Mouse (Mus musculus): ENCODE measurements around the gene Ribc1. TPM values are rescaled to one million over a fixed set of nuclear protein-coding genes. Genes with fewer than 3 reads are reported as not detected.

Ribc1 gene
- polyA plus RNA-seq (2012; rRNA removed), result 0.32 and 0.46 TPM in 2 replicates

GRCm38 (mm10) chrX:152016151-152017145, at the start of gene Ribc1, which contains the start of gene Smc1a:
Gene Ribc1 (minus strand): TSS chrX:152016295.
Gene Smc1a (plus strand): TSS chrX:152016428.
- DNase-seq (ENCODE audit: extremely low spot score in 1 of 2, low spot score in 1 of 2), result peak; percentile 90 to 94

- no peak for DNase-seq (ENCODE audit: extremely low spot score in 1 of 2, low spot score in 1 of 2)
Measured at GRCm38 (mm10) chrX:152065674-152066073, 49.6 kb upstream of the Ribc1 start.

- DNase-seq (ENCODE audit: extremely low spot score in 1 of 2, low spot score in 1 of 2), result no peak
Measured at GRCm38 (mm10) chrX:152054094-152054493, 38.0 kb upstream of the Ribc1 start.

- DNase-seq (ENCODE audit: extremely low spot score in 1 of 2, low spot score in 1 of 2), result no peak
Measured at GRCm38 (mm10) chrX:152052546-152052945, 36.5 kb upstream of the Ribc1 start.

- DNase-seq (ENCODE audit: extremely low spot score in 1 of 2, low spot score in 1 of 2), result peak in 1 of 2 experiments; percentile 6
Measured at GRCm38 (mm10) chrX:152047230-152047629, 31.1 kb upstream of the Ribc1 start.

- DNase-seq (ENCODE audit: extremely low spot score in 1 of 2, low spot score in 1 of 2), result no peak
Measured at GRCm38 (mm10) chrX:152039865-152040264, 23.8 kb upstream of the Ribc1 start.

GRCm38 (mm10) chrX:152019294-152019693, 3.2 kb upstream of the Ribc1 start:
- DNase-seq (ENCODE audit: extremely low spot score in 1 of 2, low spot score in 1 of 2), result no peak

- DNase-seq (ENCODE audit: extremely low spot score in 1 of 2, low spot score in 1 of 2), result peak in 1 of 2 experiments; percentile 4
Measured at GRCm38 (mm10) chrX:152017186-152017585, 1.1 kb upstream of the Ribc1 start.

GRCm38 (mm10) chrX:152015752-152016150, 344 bp downstream of the Ribc1 start:
- DNase-seq (ENCODE audit: extremely low spot score in 1 of 2, low spot score in 1 of 2), result no peak

- DNase-seq (ENCODE audit: extremely low spot score in 1 of 2, low spot score in 1 of 2), result no peak
Measured at GRCm38 (mm10) chrX:152007863-152008262, 8.2 kb downstream of the Ribc1 start.

- no peak for DNase-seq (ENCODE audit: extremely low spot score in 1 of 2, low spot score in 1 of 2)
Measured at GRCm38 (mm10) chrX:152002865-152003264, 13.2 kb downstream of the Ribc1 start.

- DNase-seq (ENCODE audit: extremely low spot score in 1 of 2, low spot score in 1 of 2), result peak; percentile 61 to 83
Measured at GRCm38 (mm10) chrX:152001737-152002710, 14.1 kb downstream of the Ribc1 start, which contains the start of gene Hsd17b10. Gene Hsd17b10 (plus strand): TSS chrX:152001845.

- no peak for DNase-seq (ENCODE audit: extremely low spot score in 1 of 2, low spot score in 1 of 2)
Measured at GRCm38 (mm10) chrX:152001182-152001684, 14.9 kb downstream of the Ribc1 start.

GRCm38 (mm10) chrX:151999006-151999710, 16.9 kb downstream of the Ribc1 start:
- no peak for DNase-seq (ENCODE audit: extremely low spot score in 1 of 2, low spot score in 1 of 2)

Other genes starting within 250 kb of the Ribc1 start
- 86.3 and 106 TPM in 2 replicates for gene Huwe1, start 215.5 kb downstream of the Ribc1 start, polyA plus RNA-seq (2012; rRNA removed)
- gene Hsd17b10, start 14.4 kb downstream of the Ribc1 start, polyA plus RNA-seq (2012; rRNA removed), result 31.5 and 36.3 TPM in 2 replicates
- gene Smc1a, start 133 bp upstream of the Ribc1 start, polyA plus RNA-seq (2012; rRNA removed), result 44.1 and 47.0 TPM in 2 replicates
- gene Iqsec2, start 128.0 kb upstream of the Ribc1 start, polyA plus RNA-seq (2012; rRNA removed), result 54.6 and 62.1 TPM in 2 replicates
- gene Kdm5c, start 216.7 kb upstream of the Ribc1 start, polyA plus RNA-seq (2012; rRNA removed), result 25.7 and 36.9 TPM in 2 replicates

Data from frontal cortex, adult 2 months (tissue).